Mouse (Mus musculus) macrophage (primary cell): ENCODE measurements around the gene Lrmp. TPM values are rescaled to one million over a fixed set of nuclear protein-coding genes. Genes with fewer than 3 reads are reported as not detected.

Experiments used
- H3K27ac ChIP-seq: fragments of 350-480 bp; formaldehyde crosslinking; 2 replicates; pipeline ENCODE4 v1.9.0; 2021
- H3K36me3 ChIP-seq: fragments of 350-480 bp; formaldehyde crosslinking; 2 replicates; pipeline ENCODE4 v1.9.0; 2021; ENCODE audit errors: inconsistent target
- H3K4me3 ChIP-seq: fragments of 350-480 bp; formaldehyde crosslinking; 2 replicates; pipeline ENCODE4 v1.9.0; 2021; ENCODE audit errors: inconsistent target
- H3K79me2 ChIP-seq: fragments of 350-480 bp; formaldehyde crosslinking; 2 replicates; pipeline ENCODE4 v1.9.0; 2021; ENCODE audit errors: inconsistent target
- WGBS: methylation state at CpG from one replicate; pipeline ENCODE4 v1.1.7; 2026; ENCODE audit warnings: inconsistent platforms; ENCODE audit not compliant: missing documents; 5-methylcytosine and 5-hydroxymethylcytosine counted together
- polyA plus RNA-seq: library from polyadenylated mRNA; stranded (reverse); fragments of 250-400 nt; gene quantifications from 3 replicates; pipeline ENCODE4 v1.2.4, GENCODE M21; 2018; ENCODE audit warnings: inconsistent platforms

Gene Lrmp
- polyA plus RNA-seq, 1 experiment from 2014 or later = 61.8 TPM

- no peak overlapping the region for H3K4me3 ChIP-seq
- peaks cover 64% of the 10 kb centered on the region for H3K79me2 ChIP-seq
- H3K27ac ChIP-seq = peak overlapping the region; percentile 66
- WGBS = 87% methylated on average over 13 of the region's 13 CpGs
- H3K36me3 ChIP-seq = peaks cover 29% of the 10 kb centered on the region; the same call in 1 of the 2 replicates
These were observed 23.8 kb downstream of the Lrmp start for GRCm38 (mm10) chr6:145139236-145139635.

DNA sequence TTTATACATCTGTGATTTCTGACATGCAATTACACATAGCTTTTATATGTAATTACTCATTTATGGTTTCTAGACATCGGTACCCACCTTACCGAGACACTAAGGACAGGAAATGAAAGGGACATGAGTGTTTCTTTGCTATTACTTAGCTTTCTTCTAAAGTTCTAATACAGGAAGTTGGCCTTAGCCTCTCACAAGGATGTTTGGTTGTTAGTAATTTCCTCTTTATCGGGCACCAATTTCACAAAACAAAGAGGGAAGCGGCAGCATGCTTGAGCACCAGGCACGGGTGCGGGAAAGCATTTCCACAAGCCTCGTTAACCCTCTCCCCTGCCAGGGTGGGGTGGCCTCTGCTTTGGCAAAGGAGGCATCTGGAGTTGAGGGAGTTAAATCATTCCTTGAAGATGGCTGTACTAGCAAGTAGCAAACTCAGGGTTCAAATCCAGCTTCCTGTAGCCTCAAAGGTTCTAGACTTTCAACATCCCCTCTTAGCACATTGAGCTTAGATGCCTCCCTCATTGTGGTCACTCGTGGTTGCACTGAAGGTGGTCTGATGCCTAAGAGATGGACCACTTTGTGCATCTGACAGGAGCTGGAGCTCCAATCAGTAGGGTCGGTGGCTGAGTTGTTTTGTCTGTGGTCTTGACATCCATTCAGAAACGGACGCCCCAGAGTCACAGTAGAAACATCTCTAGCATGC is 24.5 kb downstream of the Lrmp start:
- H3K36me3 ChIP-seq = peaks cover 29% of the 10 kb centered on the region; the same call in 1 of the 2 replicates
- peak overlapping the region; percentile 66 for H3K27ac ChIP-seq
- 20% methylated on average over 11 of the region's 11 CpGs for WGBS
- H3K4me3 ChIP-seq = no peak overlapping the region
- H3K79me2 ChIP-seq = peaks cover 57% of the 10 kb centered on the region

- no peak overlapping the region for H3K4me3 ChIP-seq
- peaks cover 50% of the 10 kb centered on the region for H3K79me2 ChIP-seq
- peak overlapping the region; percentile 66 for H3K27ac ChIP-seq
- peaks cover 28% of the 10 kb centered on the region; the same call in 1 of the 2 replicates for H3K36me3 ChIP-seq
- whole genome bisulfite sequencing = 97% methylated on average over 11 of the region's 11 CpGs
These were observed 25.3 kb downstream of the Lrmp start for GRCm38 (mm10) chr6:145140706-145141105.

- WGBS = 93% methylated on average over 12 of the region's 12 CpGs
- peaks cover 24% of the 10 kb centered on the region; the same call in 1 of the 2 replicates for H3K36me3 ChIP-seq
- peaks cover 38% of the 10 kb centered on the region for H3K79me2 ChIP-seq
- H3K27ac ChIP-seq = no peak overlapping the region
- H3K4me3 ChIP-seq = no peak overlapping the region
These were observed 26.4 kb downstream of the Lrmp start for GRCm38 (mm10) chr6:145141827-145142226.

DNA sequence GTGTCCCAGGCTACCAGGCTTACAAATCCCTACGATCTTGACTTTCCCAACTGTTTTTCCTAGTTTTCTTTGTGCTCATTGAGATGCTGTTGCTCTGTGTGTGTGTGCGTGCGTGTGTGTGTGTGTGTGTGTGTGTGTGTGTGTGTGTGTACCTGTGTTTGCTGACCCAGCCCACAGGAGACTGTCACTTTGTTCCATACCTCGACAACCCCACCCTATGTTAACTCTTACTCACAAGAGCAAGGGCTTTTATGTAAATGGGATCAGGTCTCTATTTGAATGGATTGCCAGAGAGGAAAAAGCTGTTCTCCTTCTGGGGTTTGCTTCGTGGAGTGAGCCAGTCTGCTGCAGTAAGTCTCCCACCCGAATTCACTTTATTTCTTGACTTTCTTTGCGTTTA is 29.7 kb downstream of the Lrmp start:
- no peak overlapping the region for H3K27ac ChIP-seq
- H3K79me2 ChIP-seq = peaks cover 27% of the 10 kb centered on the region
- H3K4me3 ChIP-seq = no peak overlapping the region
- H3K36me3 ChIP-seq = peaks cover 21% of the 10 kb centered on the region; the same call in 1 of the 2 replicates
- 80% methylated on average over 6 of the region's 7 CpGs for WGBS

- Histone ChIP-seq H3K4me3 (no peak overlapping the region), H3K27ac (no peak overlapping the region), H3K79me2 (peaks cover 7% of the 10 kb centered on the region; the same call in 1 of the 2 replicates), H3K36me3 (peaks cover 37% of the 10 kb centered on the region)
- WGBS = 95% methylated on average over 16 of the region's 16 CpGs
These were observed 32.3 kb downstream of the Lrmp start for GRCm38 (mm10) chr6:145147716-145148115.

GRCm38 (mm10) chr6:145149054-145149453 is 33.6 kb downstream of the Lrmp start:
- no peaks in the 10 kb centered on the region; the same call in 1 of the 2 replicates for H3K79me2 ChIP-seq
- peak overlapping the region; percentile 61 for H3K27ac ChIP-seq
- H3K36me3 ChIP-seq = peaks cover 27% of the 10 kb centered on the region
- WGBS = 18% methylated on average over 9 of the region's 9 CpGs
- H3K4me3 ChIP-seq = no peak overlapping the region

GRCm38 (mm10) chr6:145158619-145159018 is 43.2 kb downstream of the Lrmp start:
- Histone ChIP-seq H3K36me3 (peaks cover 37% of the 10 kb centered on the region), H3K4me3 (no peak overlapping the region), H3K79me2 (no peaks in the 10 kb centered on the region), H3K27ac (no peak overlapping the region)
- WGBS = 49% methylated on average over 4 of the region's 4 CpGs

DNA sequence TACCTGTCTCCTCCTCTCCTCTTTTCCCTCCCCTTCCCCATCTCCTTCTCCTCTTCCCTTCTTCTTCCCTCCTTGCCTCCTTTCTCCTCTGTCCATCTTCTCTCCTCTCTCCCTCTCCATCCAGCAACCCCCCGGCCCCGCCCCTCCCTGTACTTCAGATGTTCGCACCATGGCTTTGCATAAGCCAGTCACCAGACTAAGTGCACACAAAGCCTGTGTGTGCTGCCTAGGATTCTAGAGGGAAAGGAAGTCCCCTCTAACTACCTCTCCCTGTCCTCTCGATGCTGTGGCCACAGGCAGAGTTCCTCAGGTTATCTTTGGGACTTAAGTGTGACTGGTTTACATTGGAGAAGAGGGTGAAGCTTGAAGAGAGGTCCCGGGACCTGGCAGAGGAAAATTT is 45.1 kb downstream of the Lrmp start:
- Histone ChIP-seq H3K36me3 (peaks cover 55% of the 10 kb centered on the region), H3K4me3 (no peak overlapping the region), H3K79me2 (no peaks in the 10 kb centered on the region), H3K27ac (no peak overlapping the region)
- WGBS = 82% methylated on average over 5 of the region's 5 CpGs

GRCm38 (mm10) chr6:145171892-145172606 is 56.6 kb downstream of the Lrmp start:
- H3K79me2 ChIP-seq = no peaks in the 10 kb centered on the region
- H3K27ac ChIP-seq = no peak overlapping the region
- 97% methylated on average over 14 of the region's 14 CpGs for WGBS
- H3K4me3 ChIP-seq = no peak overlapping the region
- peaks cover 76% of the 10 kb centered on the region for H3K36me3 ChIP-seq

- no peak overlapping the region for H3K27ac ChIP-seq
- no peak overlapping the region for H3K4me3 ChIP-seq
- 89% methylated on average over 7 of the region's 11 CpGs for WGBS
- no peaks in the 10 kb centered on the region for H3K79me2 ChIP-seq
- H3K36me3 ChIP-seq = peaks cover 64% of the 10 kb centered on the region
These were observed 58.3 kb downstream of the Lrmp start for GRCm38 (mm10) chr6:145173781-145174191.

DNA sequence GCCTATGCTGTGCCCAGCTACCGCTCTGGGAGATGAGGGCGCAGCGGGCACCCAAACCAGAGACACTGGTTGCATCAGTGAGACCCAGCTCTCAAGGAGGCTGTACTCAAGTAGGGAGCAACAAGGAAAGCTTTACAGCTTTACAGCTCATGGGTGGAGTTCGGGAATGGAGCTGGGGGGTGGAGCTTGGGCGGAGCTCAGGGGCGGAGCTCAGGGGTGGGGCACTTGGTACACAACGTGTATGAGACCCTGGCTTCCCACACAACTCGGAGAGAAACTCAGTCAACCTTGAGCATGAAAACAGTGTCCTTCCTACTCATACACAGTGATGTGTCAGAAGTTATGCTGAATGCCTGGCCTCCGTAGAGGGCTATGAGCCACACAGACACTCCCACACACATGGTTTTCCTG is 60.1 kb downstream of the Lrmp start:
- peaks cover 54% of the 10 kb centered on the region for H3K36me3 ChIP-seq
- H3K79me2 ChIP-seq = no peaks in the 10 kb centered on the region
- H3K27ac ChIP-seq = no peak overlapping the region
- no peak overlapping the region for H3K4me3 ChIP-seq
- 91% methylated on average over 9 of the region's 9 CpGs for WGBS

- WGBS = 95% methylated on average over 10 of the region's 10 CpGs
These were observed 61.0 kb downstream of the Lrmp start for GRCm38 (mm10) chr6:145176474-145176873.

GRCm38 (mm10) chr6:145179665-145180064 is 64.2 kb downstream of the Lrmp start:
- Histone ChIP-seq H3K36me3 (peaks cover 18% of the 10 kb centered on the region), H3K79me2 (no peaks in the 10 kb centered on the region), H3K4me3 (no peak overlapping the region), H3K27ac (no peak overlapping the region)
- WGBS = 57% methylated on average over 6 of the region's 6 CpGs

More at GRCm38 (mm10) chr6:145176474-145176873, 61.0 kb downstream of the Lrmp start:
- H3K27ac ChIP-seq = no peak overlapping the region
- H3K79me2 ChIP-seq = no peaks in the 10 kb centered on the region
- no peak overlapping the region for H3K4me3 ChIP-seq
- H3K36me3 ChIP-seq = peaks cover 46% of the 10 kb centered on the region

GRCm38 (mm10) chr6:145182044-145182443 is 66.6 kb downstream of the Lrmp start:
- H3K36me3 ChIP-seq = no peaks in the 10 kb centered on the region
- no peaks in the 10 kb centered on the region for H3K79me2 ChIP-seq
- 87% methylated on average over 8 of the region's 8 CpGs for WGBS
- no peak overlapping the region for H3K27ac ChIP-seq
- H3K4me3 ChIP-seq = no peak overlapping the region
